Mouse (Mus musculus): ENCODE results near the gene Ndufb6. TPM values are rescaled to one million over a fixed set of nuclear protein-coding genes. Genes with fewer than 3 reads are reported as not detected.

The Ndufb6 gene
- 280 and 302 TPM in 2 replicates for polyA plus RNA-seq (2016; fragmentation: Nextera tagmentation; extraction: Ambion mirVana)

- H3K4me1 ChIP-seq, result peaks cover 10% of the 10 kb centered on the region
- peak within 1 kb of the TSS; percentile 86 for H3K4me2 ChIP-seq (replicated peaks)
- H3K4me3 ChIP-seq, result peak within 1 kb of the TSS; percentile 97
- peak; percentile 95 for ATAC-seq (ENCODE audit: insufficient number of reproducible peaks, insufficient read depth, low FRiP score, low TSS enrichment)
- H3K9me3 ChIP-seq, result no peaks in the 10 kb centered on the region
- peak within 1 kb of the TSS; percentile 83 for H3K27ac ChIP-seq
- H3K9ac ChIP-seq, result peak within 1 kb of the TSS; percentile 88
- peaks cover 12% of the 10 kb centered on the region; the same call in 1 of the 2 replicates for H3K36me3 ChIP-seq
- H3K27me3 ChIP-seq, result no peaks in the 10 kb centered on the region
- 1% methylated on average over 36 of the region's 36 CpGs for whole genome bisulfite sequencing
Measured at GRCm38 (mm10) chr4:40279276-40279900, at the start of gene Ndufb6. Gene Ndufb6, minus strand, starts transcription at chr4:40279421.

DNA sequence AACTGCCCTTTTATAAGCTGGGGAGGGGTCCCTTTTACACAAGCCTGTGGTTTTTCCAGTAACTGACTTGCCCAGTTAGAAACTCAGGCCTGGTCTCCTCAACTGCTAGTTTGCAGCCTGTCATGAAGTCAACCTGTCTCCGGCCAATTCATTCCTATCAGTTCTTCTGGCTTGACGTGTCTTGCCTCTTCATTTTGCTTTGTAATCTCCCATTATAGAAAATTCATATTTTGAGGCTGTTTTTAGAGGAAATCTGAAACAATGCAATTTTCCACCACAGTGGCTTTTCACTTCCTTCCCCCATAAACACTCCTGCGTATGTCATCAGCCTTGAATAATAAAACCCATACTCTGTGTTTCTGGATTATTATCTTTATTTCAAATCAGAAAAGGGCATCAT is 47.9 kb upstream of the Ndufb6 start:
- no peak overlapping the region for H3K27ac ChIP-seq
- H3K4me1 ChIP-seq, result no peaks in the 10 kb centered on the region
- H3K4me3 ChIP-seq, result no peak overlapping the region
- WGBS, result 93% methylated on average over 3 of the region's 3 CpGs
- H3K27me3 ChIP-seq, result no peaks in the 10 kb centered on the region
- no peaks in the 10 kb centered on the region for H3K36me3 ChIP-seq
- no peak overlapping the region for H3K4me2 ChIP-seq (replicated peaks)
- no peak overlapping the region for H3K9ac ChIP-seq
- ATAC-seq (ENCODE audit: insufficient number of reproducible peaks, insufficient read depth, low FRiP score, low TSS enrichment), result no peak
- H3K9me3 ChIP-seq, result no peaks in the 10 kb centered on the region

- WGBS, result 78% methylated on average over 7 of the region's 7 CpGs
- Histone ChIP-seq H3K36me3 (no peaks in the 10 kb centered on the region), H3K27ac (no peak overlapping the region), H3K9me3 (no peaks in the 10 kb centered on the region), H3K27me3 (no peaks in the 10 kb centered on the region), H3K4me2 (replicated peaks) (no peak overlapping the region), H3K9ac (no peak overlapping the region), H3K4me3 (no peak overlapping the region), H3K4me1 (no peaks in the 10 kb centered on the region)
- ATAC-seq (ENCODE audit: insufficient number of reproducible peaks, insufficient read depth, low FRiP score, low TSS enrichment), result no peak
Measured at GRCm38 (mm10) chr4:40324620-40325019, 45.4 kb upstream of the Ndufb6 start.

DNA sequence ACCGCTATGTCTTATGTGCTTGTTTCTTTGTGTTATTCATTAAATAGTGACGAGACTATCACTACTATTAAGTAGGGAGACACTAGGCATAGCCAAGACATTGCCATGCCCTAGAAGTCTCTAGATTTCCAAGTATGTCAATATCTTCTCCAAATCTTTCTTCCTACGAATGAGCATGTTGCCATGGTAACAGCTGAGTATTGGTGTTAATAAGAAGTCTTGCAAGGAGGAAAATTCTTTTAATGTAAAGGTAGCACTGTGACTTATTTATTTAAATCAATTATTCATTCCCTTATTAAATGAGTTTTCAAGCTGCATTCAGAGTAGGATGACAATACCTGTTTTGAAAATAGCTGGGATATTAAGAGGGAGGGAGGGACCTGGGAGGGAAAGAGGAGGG is 38.2 kb upstream of the Ndufb6 start:
- no peak overlapping the region for H3K9ac ChIP-seq
- WGBS, result 76% methylated on average over 3 of the region's 3 CpGs
- H3K27me3 ChIP-seq, result no peaks in the 10 kb centered on the region
- no peak overlapping the region for H3K4me2 ChIP-seq (replicated peaks)
- H3K4me3 ChIP-seq, result no peak overlapping the region
- no peak for ATAC-seq (ENCODE audit: insufficient number of reproducible peaks, insufficient read depth, low FRiP score, low TSS enrichment)
- H3K9me3 ChIP-seq, result no peaks in the 10 kb centered on the region
- H3K27ac ChIP-seq, result no peak overlapping the region
- H3K4me1 ChIP-seq, result no peaks in the 10 kb centered on the region
- H3K36me3 ChIP-seq, result no peaks in the 10 kb centered on the region

- H3K4me3 ChIP-seq, result no peak overlapping the region
- no peaks in the 10 kb centered on the region for H3K4me1 ChIP-seq
- no peak overlapping the region for H3K4me2 ChIP-seq (replicated peaks)
- no peak overlapping the region for H3K27ac ChIP-seq
- 71% methylated on average over 6 of the region's 6 CpGs for WGBS
- H3K27me3 ChIP-seq, result no peaks in the 10 kb centered on the region
- H3K36me3 ChIP-seq, result no peaks in the 10 kb centered on the region
- no peak overlapping the region for H3K9ac ChIP-seq
- no peaks in the 10 kb centered on the region for H3K9me3 ChIP-seq
- no peak for ATAC-seq (ENCODE audit: insufficient number of reproducible peaks, insufficient read depth, low FRiP score, low TSS enrichment)
Measured at GRCm38 (mm10) chr4:40313026-40313425, 33.8 kb upstream of the Ndufb6 start.

- 88% methylated on average over 1 of the region's 1 CpGs for WGBS
- no peak overlapping the region for H3K4me3 ChIP-seq
- H3K4me1 ChIP-seq, result no peaks in the 10 kb centered on the region
- H3K9ac ChIP-seq, result no peak overlapping the region
- H3K27ac ChIP-seq, result no peak overlapping the region
- H3K27me3 ChIP-seq, result no peaks in the 10 kb centered on the region
- ATAC-seq (ENCODE audit: insufficient number of reproducible peaks, insufficient read depth, low FRiP score, low TSS enrichment), result no peak
- H3K4me2 ChIP-seq (replicated peaks), result no peak overlapping the region
- no peaks in the 10 kb centered on the region for H3K36me3 ChIP-seq
- no peaks in the 10 kb centered on the region for H3K9me3 ChIP-seq
Measured at GRCm38 (mm10) chr4:40312213-40312612, 33.0 kb upstream of the Ndufb6 start.

- Histone ChIP-seq H3K9ac (no peak overlapping the region), H3K9me3 (no peaks in the 10 kb centered on the region), H3K27ac (no peak overlapping the region), H3K36me3 (no peaks in the 10 kb centered on the region), H3K4me1 (no peaks in the 10 kb centered on the region), H3K27me3 (no peaks in the 10 kb centered on the region), H3K4me3 (no peak overlapping the region), H3K4me2 (replicated peaks) (no peak overlapping the region)
- ATAC-seq (ENCODE audit: insufficient number of reproducible peaks, insufficient read depth, low FRiP score, low TSS enrichment), result no peak
- WGBS, result 77% methylated on average over 11 of the region's 11 CpGs
Measured at GRCm38 (mm10) chr4:40310796-40311383, 31.7 kb upstream of the Ndufb6 start.

DNA sequence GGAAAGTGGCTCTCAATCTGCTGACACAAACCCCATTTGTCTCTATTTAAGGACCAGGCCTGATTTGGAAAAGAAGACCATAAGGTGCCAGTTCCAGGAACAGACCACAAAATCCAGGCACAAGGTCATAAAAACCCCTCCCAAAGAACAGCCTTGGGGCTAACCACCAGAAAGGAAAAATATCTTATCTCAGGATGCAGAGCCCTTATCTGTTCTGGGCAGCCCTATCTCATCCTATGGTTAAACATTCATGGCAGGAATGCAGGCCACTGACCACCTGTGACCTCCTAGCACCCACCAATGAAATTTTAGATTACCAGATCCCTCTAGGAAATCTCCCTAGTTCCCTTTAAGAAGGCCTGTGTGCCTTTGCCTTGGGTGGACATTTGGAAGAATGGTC is 30.5 kb upstream of the Ndufb6 start:
- Histone ChIP-seq H3K27ac (no peak overlapping the region), H3K9ac (no peak overlapping the region), H3K27me3 (no peaks in the 10 kb centered on the region), H3K9me3 (no peaks in the 10 kb centered on the region), H3K36me3 (no peaks in the 10 kb centered on the region), H3K4me3 (no peak overlapping the region), H3K4me1 (no peaks in the 10 kb centered on the region), H3K4me2 (replicated peaks) (no peak overlapping the region)
- no peak for ATAC-seq (ENCODE audit: insufficient number of reproducible peaks, insufficient read depth, low FRiP score, low TSS enrichment)

- H3K4me3 ChIP-seq, result no peak overlapping the region
- no peaks in the 10 kb centered on the region for H3K36me3 ChIP-seq
- H3K4me2 ChIP-seq (replicated peaks), result no peak overlapping the region
- no peak overlapping the region for H3K9ac ChIP-seq
- H3K27me3 ChIP-seq, result no peaks in the 10 kb centered on the region
- 76% methylated on average over 10 of the region's 10 CpGs for WGBS
- no peak for ATAC-seq (ENCODE audit: insufficient number of reproducible peaks, insufficient read depth, low FRiP score, low TSS enrichment)
- H3K9me3 ChIP-seq, result no peaks in the 10 kb centered on the region
- no peak overlapping the region for H3K27ac ChIP-seq
- no peaks in the 10 kb centered on the region for H3K4me1 ChIP-seq
Measured at GRCm38 (mm10) chr4:40302445-40303125, 23.4 kb upstream of the Ndufb6 start.

- H3K4me1 ChIP-seq, result no peaks in the 10 kb centered on the region
- H3K27me3 ChIP-seq, result no peaks in the 10 kb centered on the region
- no peaks in the 10 kb centered on the region for H3K36me3 ChIP-seq
- ATAC-seq (ENCODE audit: insufficient number of reproducible peaks, insufficient read depth, low FRiP score, low TSS enrichment), result no peak
- H3K27ac ChIP-seq, result no peak overlapping the region
- 11% methylated on average over 16 of the region's 16 CpGs for WGBS
- no peaks in the 10 kb centered on the region for H3K9me3 ChIP-seq
- no peak overlapping the region for H3K4me3 ChIP-seq
- no peak overlapping the region; the same call in 1 of the 2 replicates for H3K4me2 ChIP-seq (replicated peaks)
- no peak overlapping the region for H3K9ac ChIP-seq
Measured at GRCm38 (mm10) chr4:40301076-40301789, 22.0 kb upstream of the Ndufb6 start.

GRCm38 (mm10) chr4:40299169-40299568 is 19.9 kb upstream of the Ndufb6 start:
- Histone ChIP-seq H3K4me2 (replicated peaks) (no peak overlapping the region), H3K4me3 (no peak overlapping the region), H3K27ac (no peak overlapping the region), H3K9ac (no peak overlapping the region), H3K36me3 (no peaks in the 10 kb centered on the region), H3K4me1 (no peaks in the 10 kb centered on the region), H3K9me3 (0 out of 2 replicates have a peak, but pooled peaks cover 4% of the 10 kb centered on the region), H3K27me3 (no peaks in the 10 kb centered on the region)
- WGBS, result 78% methylated on average over 5 of the region's 5 CpGs
- no peak for ATAC-seq (ENCODE audit: insufficient number of reproducible peaks, insufficient read depth, low FRiP score, low TSS enrichment)
